Mouse (Mus musculus) CH12.LX (cell line): ENCODE measurements around the gene Rab4a. TPM values are rescaled to one million over a fixed set of nuclear protein-coding genes. Genes with fewer than 3 reads are reported as not detected.

Source experiments
- DNase-seq: peaks from one replicate; pipeline ENCODE4 v3.0.0-alpha.2; 2013; ENCODE audit errors: extremely low read depth
- H3K27ac ChIP-seq: 2 replicates; pipeline ENCODE4 v1.5.1; 2012; ENCODE audit warnings: low read depth, mild to moderate bottlenecking, control low read depth, moderate library complexity; ENCODE audit not compliant: insufficient read depth
- H3K27me3 ChIP-seq: replicated peaks from 2 replicates; pipeline ENCODE3; 2012; ENCODE audit warnings: inconsistent platforms
- H3K36me3 ChIP-seq, 2 experiments: replicated peaks in 1 of 2; 2 replicates each; pipeline versions ENCODE3 to v1.6.1; 2012; ENCODE audit warnings: inconsistent platforms in 1 of 2, low read length in 1 of 2, mild to moderate bottlenecking in 1 of 2, mixed read lengths in 1 of 2, moderate library complexity in 1 of 2; ENCODE audit not compliant: control insufficient read depth in 1 of 2, insufficient read depth in 1 of 2
- H3K4me1 ChIP-seq, 2 experiments: 2 replicates each; pipeline ENCODE4 v1.6.1; 2012; ENCODE audit warnings: inconsistent platforms in 1 of 2, moderate library complexity in 1 of 2; ENCODE audit not compliant: insufficient read depth in 2 of 2, control insufficient read depth in 1 of 2
- H3K4me2 ChIP-seq: 2 replicates; pipeline ENCODE4 v1.6.1; 2012; ENCODE audit warnings: low read depth, mild to moderate bottlenecking, control low read depth; ENCODE audit not compliant: poor library complexity, insufficient read depth, severe bottlenecking
- H3K4me3 ChIP-seq, 3 experiments: fragments of 150-350 bp in 1 of 3; sonication (generic) in 1 of 3; replicated peaks in 1 of 3; 2 replicates each; pipeline versions ENCODE3 to v1.5.1; 2011 to 2012; ENCODE audit warnings: low read depth in 2 of 3, low read length in 2 of 3, mild to moderate bottlenecking in 2 of 3, moderate library complexity in 2 of 3, control low read depth in 1 of 3, improper control_type of control experiment in 1 of 3, inconsistent platforms in 1 of 3, mixed read lengths in 1 of 3; ENCODE audit not compliant: poor library complexity in 1 of 3
- H3K79me2 ChIP-seq: replicated peaks from 2 replicates; pipeline ENCODE4 v1.6.1; 2012; ENCODE audit warnings: mild to moderate bottlenecking, moderate library complexity; ENCODE audit not compliant: control insufficient read depth, poor library complexity, insufficient read depth, severe bottlenecking; ENCODE audit errors: extremely low read depth
- H3K9ac ChIP-seq: 2 replicates; pipeline ENCODE4 v1.6.1; 2012; ENCODE audit warnings: low read depth, mild to moderate bottlenecking, control low read depth, moderate library complexity; ENCODE audit not compliant: insufficient read depth
- H3K9me3 ChIP-seq: replicated peaks from 2 replicates; pipeline ENCODE3; 2012; ENCODE audit warnings: low read length, inconsistent platforms, mixed read lengths
- BHLHE40 ChIP-seq: IDR thresholded peaks from 2 replicates; pipeline ENCODE4 v1.6.1; 2011; ENCODE audit warnings: mild to moderate bottlenecking, low read depth, low read length, improper control_type of control experiment
- CHD1 ChIP-seq: IDR thresholded peaks from 2 replicates; pipeline ENCODE4 v1.6.1; 2012; ENCODE audit warnings: low read depth, low read length, improper control_type of control experiment, inconsistent platforms
- CHD2 ChIP-seq: IDR thresholded peaks from 2 replicates; pipeline ENCODE4 v1.6.1; 2011; ENCODE audit warnings: low read length, improper control_type of control experiment
- ELF1 ChIP-seq: IDR thresholded peaks from 2 replicates; pipeline ENCODE4 v1.6.1; 2014; ENCODE audit warnings: low read depth, mild to moderate bottlenecking, inconsistent platforms, low read length, improper control_type of control experiment
- GABPA ChIP-seq: IDR thresholded peaks from 2 replicates; pipeline ENCODE4 v1.6.1; 2012; ENCODE audit warnings: low read depth, low read length, improper control_type of control experiment, inconsistent platforms; ENCODE audit not compliant: insufficient replicate concordance
- IRF4 ChIP-seq: IDR thresholded peaks from 2 replicates; pipeline ENCODE4 v1.6.1; 2014; ENCODE audit warnings: low read depth, mild to moderate bottlenecking, inconsistent platforms, low read length, improper control_type of control experiment
- JUND ChIP-seq: conservative IDR thresholded peaks from 2 replicates; pipeline ENCODE4 v1.6.1; 2011; ENCODE audit warnings: low read depth, low read length, improper control_type of control experiment
- MAX ChIP-seq: IDR thresholded peaks from 2 replicates; pipeline ENCODE4 v1.6.1; 2011; ENCODE audit warnings: low read length, improper control_type of control experiment
- MAZ ChIP-seq: IDR thresholded peaks from 2 replicates; pipeline ENCODE4 v1.6.1; 2012; ENCODE audit warnings: low read depth, mild to moderate bottlenecking, inconsistent platforms, low read length, improper control_type of control experiment, moderate library complexity
- MEF2A ChIP-seq: IDR thresholded peaks from 2 replicates; pipeline ENCODE4 v1.6.1; 2014; ENCODE audit warnings: low read depth, mild to moderate bottlenecking, inconsistent platforms, low read length, improper control_type of control experiment, borderline replicate concordance
- NELFE ChIP-seq: IDR thresholded peaks from 2 replicates; pipeline ENCODE4 v1.6.1; 2011; ENCODE audit warnings: low read depth, low read length, improper control_type of control experiment
- NRF1 ChIP-seq: IDR thresholded peaks from 2 replicates; pipeline ENCODE4 v1.6.1; 2014; ENCODE audit warnings: low read depth, mild to moderate bottlenecking, inconsistent platforms, low read length, improper control_type of control experiment, moderate library complexity
- PAX5 ChIP-seq: IDR thresholded peaks from 2 replicates; pipeline ENCODE4 v1.6.1; 2012; ENCODE audit warnings: low read length, inconsistent platforms, mixed read lengths
- POLR2A ChIP-seq: IDR thresholded peaks from 2 replicates; pipeline ENCODE4 v1.6.1; 2011; ENCODE audit warnings: low read depth, mild to moderate bottlenecking, improper control_type of control experiment, low read length
- POLR2AphosphoS2 ChIP-seq: IDR thresholded peaks from 2 replicates; pipeline ENCODE4 v1.6.1; 2011; ENCODE audit warnings: low read depth, low read length, improper control_type of control experiment
- SIN3A ChIP-seq: IDR thresholded peaks from 2 replicates; pipeline ENCODE4 v1.6.1; 2012; ENCODE audit warnings: low read length, improper control_type of control experiment, inconsistent platforms
- SMC3 ChIP-seq: IDR thresholded peaks from 2 replicates; pipeline ENCODE4 v1.6.1; 2011; ENCODE audit warnings: low read depth, low read length, improper control_type of control experiment
- TCF12 ChIP-seq: IDR thresholded peaks from 2 replicates; pipeline ENCODE4 v1.6.1; 2014; ENCODE audit warnings: low read depth, mild to moderate bottlenecking, inconsistent platforms, low read length, improper control_type of control experiment
- UBTF ChIP-seq: IDR thresholded peaks from 2 replicates; pipeline ENCODE4 v1.6.1; 2012; ENCODE audit warnings: low read depth, mild to moderate bottlenecking, inconsistent platforms, low read length, improper control_type of control experiment, moderate library complexity
- USF1 ChIP-seq: IDR thresholded peaks from 2 replicates; pipeline ENCODE4 v1.6.1; 2014; ENCODE audit warnings: low read depth, mild to moderate bottlenecking, inconsistent platforms, low read length, improper control_type of control experiment
- ZC3H11A ChIP-seq: IDR thresholded peaks from 2 replicates; pipeline ENCODE4 v1.6.1; 2012; ENCODE audit warnings: low read depth, mild to moderate bottlenecking, inconsistent platforms, low read length, improper control_type of control experiment
- dilution Hi-C: fragments of 300-500 bp; cut with MboI; formaldehyde crosslinking; loops from 2 replicates; pipeline ENCODE4 v1.14.3; 2020; ENCODE audit warnings: low sequenced_read_pairs; ENCODE audit not compliant: extremely low pct_unique_long_range_greater_than_20kb, extremely low pct_ligation_motif_present
- in situ Hi-C: fragments of 300-500 bp; cut with MboI; formaldehyde crosslinking; loops from 3 replicates; pipeline ENCODE4 v1.14.3; 2019; ENCODE audit warnings: low sequenced_read_pairs, low pct_ligation_motif_present, low pct_unique_long_range_greater_than_20kb, mixed read lengths
- polyA plus RNA-seq: library from polyadenylated mRNA; unstranded; fragments of >175 nt; gene quantifications from 2 replicates; pipeline ENCODE4 v1.2.1, GENCODE M21; 2012; ENCODE audit warnings: low read depth; ENCODE audit not compliant: insufficient read length
- total RNA-seq, 2 experiments: library from RNA; depleted of rRNA; stranded (reverse); fragments of 300-350 nt in 1 of 2; fragments of >200 nt in 1 of 2; gene quantifications; 2 replicates each; pipeline ENCODE4 v1.2.3; 2012 to 2014

Rab4a gene
- total and polyA plus RNA-seq, 3 experiments, result not detected

- DNase-seq, result no peak
- peaks cover 8 to 26% of the 10 kb centered on the region in 2 experiments for H3K36me3 ChIP-seq
- H3K27me3 ChIP-seq, result no peaks in the 10 kb centered on the region
- no peak overlapping the region for H3K9ac ChIP-seq
- dilution Hi-C loops (no loop called here), in situ Hi-C loops (no loop called here)
- TF ChIP-seq ZC3H11A (no peak), IRF4 (no peak), PAX5 (no peak), MEF2A (no peak), GABPA (no peak), CHD2 (no peak)
- H3K9me3 ChIP-seq, result no peaks in the 10 kb centered on the region
- H3K4me3 ChIP-seq, result no peak overlapping the region
- no peak overlapping the region for H3K27ac ChIP-seq
- no peaks in the 10 kb centered on the region for H3K79me2 ChIP-seq
- no peak overlapping the region for H3K4me2 ChIP-seq
- H3K4me1 ChIP-seq, result peaks cover 16 to 34% of the 10 kb centered on the region in 2 experiments
Observed at GRCm38 (mm10) chr8:123788416-123789170, 17.2 kb upstream of the Rab4a start.

- H3K4me3 ChIP-seq, result no peak overlapping the region
- TF ChIP-seq POLR2A (no peak), CHD1 (no peak), JUND (no peak), NELFE (no peak), MAZ (no peak), POLR2AphosphoS2 (no peak), USF1 (no peak), SIN3A (no peak), MEF2A (no peak), BHLHE40 (no peak), UBTF (no peak), MAX (no peak), ZC3H11A (no peak), IRF4 (no peak), NRF1 (no peak), PAX5 (no peak), CHD2 (no peak), TCF12 (no peak), SMC3 (no peak), ELF1 (no peak)
- TF ChIP-seq, all 38 proteins: peak for 0
- dilution Hi-C loops, result no loop called here
Observed at GRCm38 (mm10) chr8:123789461-123789860, 16.3 kb upstream of the Rab4a start.

More at GRCm38 (mm10) chr8:123789461-123789860, 16.3 kb upstream of the Rab4a start:
- Histone ChIP-seq H3K27ac (no peak overlapping the region), H3K4me1 (peaks cover 11 to 29% of the 10 kb centered on the region in 2 experiments), H3K27me3 (no peaks in the 10 kb centered on the region), H3K79me2 (no peaks in the 10 kb centered on the region), H3K9ac (no peak overlapping the region), H3K9me3 (no peaks in the 10 kb centered on the region), H3K4me2 (no peak overlapping the region), H3K36me3 (peaks cover 0 to 18% of the 10 kb centered on the region in 2 experiments)
- in situ Hi-C loops, result no loop called here
- no peak for DNase-seq
